8 mouse cellular contexts compared by ENCODE assay signal in the genomic region with DNA sequence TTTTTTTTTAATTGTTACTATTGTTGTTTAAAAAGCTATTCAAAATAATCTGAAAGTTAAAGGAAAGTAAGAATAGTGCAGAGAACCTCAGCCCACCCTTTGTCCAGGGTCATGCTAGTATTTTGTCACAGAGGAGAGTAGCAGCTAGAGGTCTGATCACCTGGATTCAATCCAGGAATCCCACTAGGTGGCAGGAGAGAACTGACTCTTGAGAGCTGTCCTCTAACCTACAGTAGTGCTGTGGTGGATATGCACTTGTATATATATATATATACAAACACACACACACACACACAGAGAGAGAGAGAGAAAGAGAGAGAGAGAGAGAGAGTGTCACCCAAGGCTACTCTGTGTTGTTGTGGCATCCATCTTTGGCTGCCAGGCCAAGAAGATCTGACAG. TPM values are rescaled to one million over a fixed set of nuclear protein-coding genes. Genes with fewer than 3 reads are reported as not detected.
DNase-seq lines count a peak whose midpoint lies in the region; ATAC-seq lines count a peak whose summit lies in the region.

No protein-coding gene starts in this region.

- peak; percentile 31 for DNase-seq in CD4-positive, CD25-positive, alpha-beta regulatory T cell, adult 2 months (ENCODE audit: low read depth, low spot score)
- peak; percentile 42 for DNase-seq in kidney, adult 9 months
- DNase-seq in kidney, adult 18-20 months = no peak
- DNase-seq in Muller cell, postnatal 12 days (ENCODE audit: inconsistent ontology term) = peak; percentile 0
- DNase-seq in kidney, postnatal 14 days = peak; percentile 32
- DNase-seq in spleen, postnatal 10 days (ENCODE audit: low spot score in 2 of 2) = no peak
- no peak for DNase-seq in frontal cortex, postnatal 25 days (ENCODE audit: low spot score in 2 of 2)

- no peak for ATAC-seq in CD4-positive, CD25-positive, alpha-beta regulatory T cell, adult 4 months

RNA-seq across cellular contexts. Expression of a gene that starts 17.6 kb away (rescaled TPM):
- 10 to 100 TPM; 12.5 to 17.7 TPM for polyA plus RNA-seq in CD4-positive, CD25-positive, alpha-beta regulatory T cell, adult 4 months (2017; shearing (Covaris generic))

RNA-seq across cellular contexts. Expression of a gene that starts 42.7 kb away (rescaled TPM):
- not detected for polyA plus RNA-seq in CD4-positive, CD25-positive, alpha-beta regulatory T cell, adult 4 months (2017; shearing (Covaris generic))

RNA-seq across cellular contexts. Expression of a gene that starts 42.7 kb away (rescaled TPM):
- polyA plus RNA-seq in CD4-positive, CD25-positive, alpha-beta regulatory T cell, adult 4 months (2017; shearing (Covaris generic)) = 10 to 100 TPM; 19.7 to 31.9 TPM

RNA-seq across cellular contexts. Expression of a gene that starts 55.8 kb away (rescaled TPM):
- polyA plus RNA-seq in CD4-positive, CD25-positive, alpha-beta regulatory T cell, adult 4 months (2017; shearing (Covaris generic)) = 10 to 100 TPM; 16.0 to 18.4 TPM

RNA-seq across cellular contexts. Expression of a gene that starts 55.9 kb away (rescaled TPM):
- 10 to 100 TPM in 1 of 2 experiments, 1 to 10 TPM in 1; 7.2 to 16.2 TPM for polyA plus RNA-seq in CD4-positive, CD25-positive, alpha-beta regulatory T cell, adult 4 months (2017; shearing (Covaris generic))

Comparison
In these comparisons a context has a peak if more than half of its experiments do, and no peak if none do; other contexts are left out.
1. DNase-seq: peak in CD4-positive, CD25-positive, alpha-beta regulatory T cell, adult 2 months (single experiment), kidney, adult 9 months (single experiment), Muller cell, postnatal 12 days (single experiment) and kidney, postnatal 14 days (single experiment); none in kidney, adult 18-20 months (single experiment), spleen, postnatal 10 days (0 of 2) and frontal cortex, postnatal 25 days (0 of 2).